Mouse (Mus musculus): ENCODE data around the gene Acot12. TPM values are rescaled to one million over a fixed set of nuclear protein-coding genes. Genes with fewer than 3 reads are reported as not detected.

Gene Acot12
- total and polyA plus RNA-seq, 3 experiments = 0.06 TPM; not detected in 2

DNA sequence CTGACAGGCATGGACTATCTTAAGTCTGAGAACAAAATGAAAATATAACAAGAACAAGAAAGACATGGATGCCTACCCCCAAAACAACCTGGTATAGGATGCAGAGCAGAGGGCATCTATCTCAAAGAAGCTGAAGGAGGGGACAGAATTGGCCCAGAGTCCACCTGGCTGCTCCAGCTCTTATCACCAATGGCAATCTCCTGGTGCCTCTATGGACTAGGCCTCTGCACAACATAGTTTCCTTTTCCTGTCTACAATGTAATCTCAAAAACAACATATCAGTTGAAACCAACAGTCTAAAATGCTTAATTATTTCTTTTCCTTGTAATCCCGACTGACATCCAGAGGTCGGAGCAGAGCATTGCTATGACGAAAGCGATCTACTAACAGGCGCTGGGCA lies 36.8 kb downstream of the Acot12 start:
- H3K36me3 ChIP-seq (ENCODE audit: control insufficient read depth in 1 of 2, insufficient read depth in 2 of 2, low read length in 2 of 2) = no peaks in the 10 kb centered on the region
- H3K9me3 ChIP-seq (replicated peaks; ENCODE audit: insufficient read depth, low read length) = no peaks in the 10 kb centered on the region
- DNase-seq (ENCODE audit: low read depth, low spot score) = no peak
- H3K4me1 ChIP-seq (ENCODE audit: control insufficient read depth in 1 of 2, insufficient read depth in 2 of 2, low read length in 2 of 2) = no peaks in the 10 kb centered on the region; a peak in 1 of 4 replicates
- H3K79me2 ChIP-seq (ENCODE audit: control insufficient read depth, insufficient read depth, low read length, poor library complexity) = no peaks in the 10 kb centered on the region
- no peaks in the 10 kb centered on the region for H3K27me3 ChIP-seq (ENCODE audit: control insufficient read depth in 1 of 2, insufficient read depth in 2 of 2, low read length in 2 of 2)
- H3K4me3 ChIP-seq (ENCODE audit: control insufficient read depth in 1 of 2, insufficient read depth in 1 of 2, low read depth in 2 of 2, low read length in 2 of 2) = no peak overlapping the region
- no peak overlapping the region for H3K9ac ChIP-seq (ENCODE audit: control insufficient read depth, low read depth, low read length, poor library complexity, severe bottlenecking)
- TF ChIP-seq GATA1 (IDR thresholded peaks at IDR 0.05; ENCODE audit: low read depth, low read length) = 0 out of 2 replicates have a peak, but pooled peaks have one; percentile 20
- TF ChIP-seq MXI1 (IDR thresholded peaks at IDR 0.05; ENCODE audit: low read depth, low read length) = no peak
- H3K27ac ChIP-seq (ENCODE audit: control insufficient read depth, low read depth, low read length) = no peak overlapping the region

DNA sequence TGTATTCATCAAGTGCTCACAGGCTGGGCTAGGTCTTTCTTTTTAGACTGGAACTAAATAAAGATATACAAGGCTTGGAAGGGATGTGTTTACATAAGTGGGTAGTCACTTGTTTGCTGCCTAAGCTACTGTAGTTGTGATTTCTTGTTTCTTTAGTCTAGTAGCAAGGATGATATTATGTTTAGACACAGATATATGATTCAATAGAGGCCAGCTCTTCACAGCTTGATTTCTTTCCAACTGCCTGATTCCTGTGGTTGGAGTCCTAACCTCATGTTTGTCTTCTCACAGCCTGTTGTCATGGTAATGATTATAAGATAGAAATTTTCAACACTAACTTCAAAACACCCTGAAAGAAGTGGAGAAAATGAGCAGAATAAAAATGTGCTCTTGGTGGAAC lies 38.6 kb downstream of the Acot12 start:
- H3K27ac ChIP-seq (ENCODE audit: control insufficient read depth, low read depth, low read length) = no peak overlapping the region
- H3K27me3 ChIP-seq (ENCODE audit: control insufficient read depth in 1 of 2, insufficient read depth in 2 of 2, low read length in 2 of 2) = no peaks in the 10 kb centered on the region
- H3K79me2 ChIP-seq (ENCODE audit: control insufficient read depth, insufficient read depth, low read length, poor library complexity) = no peaks in the 10 kb centered on the region
- no peaks in the 10 kb centered on the region for H3K36me3 ChIP-seq (ENCODE audit: control insufficient read depth in 1 of 2, insufficient read depth in 2 of 2, low read length in 2 of 2)
- TF ChIP-seq MXI1 (IDR thresholded peaks at IDR 0.05; ENCODE audit: low read depth, low read length) (no peak), MYB (IDR thresholded peaks at IDR 0.05; ENCODE audit: low read depth, low read length) (no peak), SMC3 (IDR thresholded peaks at IDR 0.05; ENCODE audit: low read depth, low read length) (no peak), UBTF (IDR thresholded peaks at IDR 0.05; ENCODE audit: borderline replicate concordance, insufficient read depth, low read depth, low read length) (no peak), ZC3H11A (IDR thresholded peaks at IDR 0.05; ENCODE audit: low read depth, low read length) (no peak), ZMIZ1 (IDR thresholded peaks at IDR 0.05; ENCODE audit: low read depth, low read length) (no peak), GATA1 (IDR thresholded peaks at IDR 0.05; ENCODE audit: low read depth, low read length) (no peak), CHD1 (IDR thresholded peaks at IDR 0.05; ENCODE audit: low read depth, low read length) (no peak), E2F4 (IDR thresholded peaks at IDR 0.05; ENCODE audit: borderline replicate concordance, low read depth, low read length) (no peak), GABPA (IDR thresholded peaks at IDR 0.05; ENCODE audit: low read depth, low read length) (no peak)
- H3K4me3 ChIP-seq (ENCODE audit: control insufficient read depth in 1 of 2, insufficient read depth in 1 of 2, low read depth in 2 of 2, low read length in 2 of 2) = no peak overlapping the region
- no peaks in the 10 kb centered on the region; a peak in 1 of 4 replicates for H3K4me1 ChIP-seq (ENCODE audit: control insufficient read depth in 1 of 2, insufficient read depth in 2 of 2, low read length in 2 of 2)
- H3K9ac ChIP-seq (ENCODE audit: control insufficient read depth, low read depth, low read length, poor library complexity, severe bottlenecking) = no peak overlapping the region
- H3K9me3 ChIP-seq (replicated peaks; ENCODE audit: insufficient read depth, low read length) = no peaks in the 10 kb centered on the region
- peak; percentile 51 for DNase-seq (ENCODE audit: low read depth, low spot score)

DNA sequence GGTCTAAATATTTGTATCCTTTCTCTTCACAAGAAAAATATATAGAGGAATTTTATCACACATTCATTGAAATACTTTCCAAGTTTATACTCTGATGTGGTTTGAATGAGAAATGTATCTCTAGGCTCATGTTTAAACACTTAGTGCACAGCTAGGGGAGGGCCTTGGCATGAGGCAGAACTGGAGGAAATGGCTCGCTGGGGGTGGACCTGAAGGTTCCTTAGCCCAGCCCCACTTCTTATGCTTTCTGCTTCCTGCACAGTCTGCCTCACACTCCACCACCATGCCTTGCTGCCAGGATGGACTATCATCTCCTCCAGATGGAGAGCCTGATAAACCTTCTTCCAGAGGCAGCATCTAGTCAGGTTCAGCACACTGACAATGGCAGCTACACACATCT lies 50.7 kb downstream of the Acot12 start:
- Histone ChIP-seq H3K36me3 (ENCODE audit: control insufficient read depth in 1 of 2, insufficient read depth in 2 of 2, low read length in 2 of 2) (peaks cover 0 to 2% of the 10 kb centered on the region in 2 experiments; a peak in 2 of 4 replicates), H3K9me3 (replicated peaks; ENCODE audit: insufficient read depth, low read length) (no peaks in the 10 kb centered on the region), H3K4me1 (ENCODE audit: control insufficient read depth in 1 of 2, insufficient read depth in 2 of 2, low read length in 2 of 2) (no peaks in the 10 kb centered on the region), H3K4me3 (ENCODE audit: control insufficient read depth in 1 of 2, insufficient read depth in 1 of 2, low read depth in 2 of 2, low read length in 2 of 2) (no peak overlapping the region), H3K27me3 (ENCODE audit: control insufficient read depth in 1 of 2, insufficient read depth in 2 of 2, low read length in 2 of 2) (no peaks in the 10 kb centered on the region), H3K79me2 (ENCODE audit: control insufficient read depth, insufficient read depth, low read length, poor library complexity) (no peaks in the 10 kb centered on the region), H3K27ac (ENCODE audit: control insufficient read depth, low read depth, low read length) (no peak overlapping the region), H3K9ac (ENCODE audit: control insufficient read depth, low read depth, low read length, poor library complexity, severe bottlenecking) (no peak overlapping the region)
- no peak for DNase-seq (ENCODE audit: low read depth, low spot score)
- TF ChIP-seq NELFE (IDR thresholded peaks at IDR 0.05; ENCODE audit: low read depth, low read length) (no peak), E2F4 (IDR thresholded peaks at IDR 0.05; ENCODE audit: borderline replicate concordance, low read depth, low read length) (no peak), TCF12 (IDR thresholded peaks at IDR 0.05; ENCODE audit: low read depth, low read length) (no peak), RCOR1 (IDR thresholded peaks at IDR 0.05; ENCODE audit: low read depth, low read length) (no peak), BHLHE40 (IDR thresholded peaks at IDR 0.05; ENCODE audit: borderline replicate concordance, low read depth, low read length) (no peak), KAT2A (conservative IDR thresholded peaks at IDR 0.05; ENCODE audit: low read depth, low read length) (no peak), TBP (IDR thresholded peaks at IDR 0.05; ENCODE audit: low read depth, low read length) (no peak), POLR2AphosphoS2 (IDR thresholded peaks at IDR 0.05; ENCODE audit: low read length) (no peak), CTCF (IDR thresholded peaks at IDR 0.05 in 2 of 3, conservative IDR thresholded peaks at IDR 0.05 in 1 of 3; ENCODE audit: control insufficient read depth in 1 of 3, insufficient read depth in 1 of 3, low read depth in 2 of 3, low read length in 3 of 3, poor library complexity in 1 of 3, severe bottlenecking in 1 of 3) (no peak), EP300 (IDR thresholded peaks at IDR 0.05; ENCODE audit: low read depth in 1 of 2, low read length in 2 of 2) (no peak), ZNF384 (IDR thresholded peaks at IDR 0.05; ENCODE audit: low read depth, low read length) (no peak), MAFK (IDR thresholded peaks at IDR 0.05; ENCODE audit: borderline replicate concordance, low read depth, low read length) (no peak), POLR2AphosphoS5 (IDR thresholded peaks at IDR 0.05; ENCODE audit: borderline replicate concordance, low read depth, low read length) (no peak), MYC (IDR thresholded peaks at IDR 0.05; ENCODE audit: low read depth, low read length) (no peak), GATA1 (IDR thresholded peaks at IDR 0.05; ENCODE audit: low read depth, low read length) (no peak), POLR2A (IDR thresholded peaks at IDR 0.05; ENCODE audit: control insufficient read depth in 1 of 2, insufficient read depth in 1 of 2, low read depth in 1 of 2, low read length in 2 of 2, poor library complexity in 1 of 2) (no peak)

All from MEL (cell line).